Mouse (Mus musculus) left cerebral cortex, adult 18-20 months (tissue): ENCODE measurements around the gene Gm21409. TPM values are rescaled to one million over a fixed set of nuclear protein-coding genes. Genes with fewer than 3 reads are reported as not detected.
"Not testable (repeated sequence)": the region's sequence is repeated elsewhere in the genome, so short reads cannot be mapped to it uniquely, and the experiment has no call there.

Experiments used
- DNase-seq, 2 experiments: peaks; one replicate each; pipeline ENCODE4 v3.0.0; 2021 to 2022; ENCODE audit warnings: low spot score in 2 of 2, mixed read lengths in 1 of 2
- long read RNA-seq, 2 experiments: library from polyadenylated mRNA; stranded (forward); transcript quantifications; one replicate each; pipeline ENCODE4 v2.0.0; 2021
- total RNA-seq, 2 experiments: library from RNA; stranded (reverse); gene quantifications; 2 replicates each; pipeline ENCODE4 v1.2.3; 2021

Gm21409 gene
- total RNA-seq: not detected
- long read RNA-seq, experiment 1: 0 reads
- long read RNA-seq, experiment 2: 0 reads

DNA sequence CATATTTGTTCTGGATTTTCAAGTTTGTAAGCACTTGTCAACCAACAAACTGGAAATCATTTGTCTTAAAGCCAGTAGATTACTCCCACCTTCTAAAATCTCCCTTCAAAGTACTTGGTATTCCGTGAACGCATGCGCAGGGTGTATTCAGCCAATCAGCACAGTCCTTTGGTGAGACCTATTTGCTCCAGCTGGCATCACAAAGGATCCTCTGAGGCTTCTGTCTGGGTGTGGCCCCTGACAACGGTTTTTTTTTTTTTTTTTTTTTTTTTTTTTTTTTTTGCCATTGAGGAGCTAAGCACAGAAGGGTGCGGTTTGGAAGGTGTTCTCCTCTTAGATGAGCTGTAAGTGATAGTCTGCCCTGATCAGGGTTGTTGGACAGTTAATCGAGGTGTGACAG lies at the start of gene Gm21409:
Gm21409 (plus strand) TSS at position 301 of the 400 bp plus-strand sequence.
- DNase-seq: not testable (repeated sequence)

Other genes starting within 250 kb of the Gm21409 start
- gene Gm21394, start 181.8 kb upstream of the Gm21409 start, total RNA-seq: not detected